Mouse (Mus musculus) embryo, embryonic 9.5 days (tissue): ENCODE results near the gene Mcoln2.

Source experiments
- DNase-seq: peaks from one replicate; pipeline ENCODE4 v3.0.0-alpha.2; 2017; ENCODE audit errors: extremely low spot score

Gene Mcoln2

GRCm38 (mm10) chr3:146145501-146145900 is 4.1 kb upstream of the Mcoln2 start:
- no peak for DNase-seq

- DNase-seq, result no peak
Measured at GRCm38 (mm10) chr3:146146131-146146530, 3.5 kb upstream of the Mcoln2 start.

GRCm38 (mm10) chr3:146150058-146150400 is 396 bp downstream of the Mcoln2 start:
- no peak for DNase-seq

GRCm38 (mm10) chr3:146150560-146150959 is 927 bp downstream of the Mcoln2 start:
- DNase-seq, result peak; percentile 20

- DNase-seq, result no peak
Measured at GRCm38 (mm10) chr3:146151328-146151727, 1.7 kb downstream of the Mcoln2 start.

- DNase-seq, result no peak
Measured at GRCm38 (mm10) chr3:146151755-146152154, 2.1 kb downstream of the Mcoln2 start.

GRCm38 (mm10) chr3:146152348-146152747 is 2.7 kb downstream of the Mcoln2 start:
- DNase-seq, result no peak

GRCm38 (mm10) chr3:146152913-146153312 is 3.3 kb downstream of the Mcoln2 start:
- no peak for DNase-seq

- DNase-seq, result peak; percentile 53
Measured at GRCm38 (mm10) chr3:146153862-146154611, 4.4 kb downstream of the Mcoln2 start.

GRCm38 (mm10) chr3:146155628-146156576 is 6.3 kb downstream of the Mcoln2 start:
- DNase-seq, result no peak

GRCm38 (mm10) chr3:146156811-146157210 is 7.2 kb downstream of the Mcoln2 start:
- DNase-seq, result no peak

- no peak for DNase-seq
Measured at GRCm38 (mm10) chr3:146158039-146158438, 8.4 kb downstream of the Mcoln2 start.

GRCm38 (mm10) chr3:146159360-146159759 is 9.7 kb downstream of the Mcoln2 start:
- no peak for DNase-seq

- DNase-seq, result no peak
Measured at GRCm38 (mm10) chr3:146162197-146162596, 12.6 kb downstream of the Mcoln2 start.

GRCm38 (mm10) chr3:146169356-146169755 is 19.7 kb downstream of the Mcoln2 start:
- DNase-seq, result no peak

GRCm38 (mm10) chr3:146173030-146173429 is 23.4 kb downstream of the Mcoln2 start:
- no peak for DNase-seq

- no peak for DNase-seq
Measured at GRCm38 (mm10) chr3:146174215-146174614, 24.6 kb downstream of the Mcoln2 start.

- no peak for DNase-seq
Measured at GRCm38 (mm10) chr3:146177295-146177694, 27.7 kb downstream of the Mcoln2 start.

GRCm38 (mm10) chr3:146177748-146178582 is 28.3 kb downstream of the Mcoln2 start:
- peak; percentile 84 for DNase-seq

- DNase-seq, result no peak
Measured at GRCm38 (mm10) chr3:146180341-146180740, 30.7 kb downstream of the Mcoln2 start.

- peak; percentile 61 for DNase-seq
Measured at GRCm38 (mm10) chr3:146180986-146181385, 31.4 kb downstream of the Mcoln2 start.
